Mouse (Mus musculus): ENCODE measurements around the gene Cenpc1. TPM values are rescaled to one million over a fixed set of nuclear protein-coding genes. Genes with fewer than 3 reads are reported as not detected.

Gene Cenpc1
- total and polyA plus RNA-seq, 3 experiments, result 14.1 to 30.6 (median 20.6) TPM

DNA sequence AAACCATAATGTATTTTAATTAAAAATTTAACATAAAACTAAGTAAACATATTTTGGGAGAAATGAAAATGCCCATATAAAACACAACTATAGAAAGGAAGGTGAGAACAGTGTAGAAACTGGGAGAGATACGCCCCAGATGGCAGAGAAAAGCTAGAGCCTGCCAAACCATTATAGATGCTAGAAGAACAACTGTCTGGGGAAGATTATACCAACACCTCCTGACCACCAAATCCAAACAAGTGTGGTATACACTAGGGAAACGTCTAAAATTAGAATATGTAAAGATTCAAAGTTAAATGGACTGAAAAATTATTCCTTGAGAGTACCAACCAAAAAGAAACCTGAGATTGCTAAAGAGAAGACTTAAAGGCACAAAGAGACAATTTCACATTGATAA, 41.2 kb upstream of the Cenpc1 start:
- H3K4me2 ChIP-seq (ENCODE audit: insufficient read depth, low read depth, poor library complexity, severe bottlenecking), result no peak overlapping the region
- dilution Hi-C loops (cut with MboI; ENCODE audit: extremely low pct_ligation_motif_present, extremely low pct_unique_long_range_greater_than_20kb, low sequenced_read_pairs), result no loop called here

DNA sequence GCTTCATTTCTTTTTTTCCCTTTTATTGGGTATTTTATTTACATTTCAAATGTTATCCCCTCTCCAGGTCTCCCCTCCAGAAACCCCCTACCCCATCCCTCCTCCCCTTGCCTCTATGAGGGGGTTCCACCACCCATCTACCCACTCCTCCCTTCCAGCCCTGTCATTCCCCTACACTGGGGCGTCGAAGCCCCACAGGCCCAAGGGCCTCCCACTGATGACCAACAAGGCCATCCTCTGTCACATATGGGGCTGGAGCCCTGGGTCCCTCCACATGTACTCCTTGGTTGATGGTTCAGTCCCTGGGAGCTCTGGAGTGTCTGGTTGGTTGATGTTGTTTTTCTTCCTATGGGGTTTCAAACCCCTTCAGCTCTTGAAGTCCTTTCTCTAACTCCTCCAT, 36.8 kb upstream of the Cenpc1 start:
- in situ Hi-C loops (cut with MboI; ENCODE audit: low pct_ligation_motif_present, low pct_unique_long_range_greater_than_20kb, low sequenced_read_pairs), result no loop called here
- no peak overlapping the region for H3K4me3 ChIP-seq (replicated peaks in 1 of 3; ENCODE audit: low read depth in 2 of 3, low read length in 2 of 3, poor library complexity in 1 of 3)
- no peak overlapping the region for H3K27ac ChIP-seq (ENCODE audit: insufficient read depth, low read depth)
- H3K9me3 ChIP-seq (replicated peaks; ENCODE audit: low read length), result no peaks in the 10 kb centered on the region
- no peaks in the 10 kb centered on the region for H3K79me2 ChIP-seq (replicated peaks; ENCODE audit: control insufficient read depth, extremely low read depth, insufficient read depth, poor library complexity, severe bottlenecking)
- H3K36me3 ChIP-seq (replicated peaks in 1 of 2; ENCODE audit: control insufficient read depth in 1 of 2, insufficient read depth in 1 of 2, low read length in 1 of 2), result peaks cover 2 to 4% of the 10 kb centered on the region in 2 experiments
- dilution Hi-C loops (cut with MboI; ENCODE audit: extremely low pct_ligation_motif_present, extremely low pct_unique_long_range_greater_than_20kb, low sequenced_read_pairs), result no loop called here
- H3K27me3 ChIP-seq (replicated peaks), result no peaks in the 10 kb centered on the region
- H3K9ac ChIP-seq (ENCODE audit: insufficient read depth, low read depth), result no peak overlapping the region
- H3K4me1 ChIP-seq (ENCODE audit: control insufficient read depth in 1 of 2, insufficient read depth in 2 of 2), result peaks cover 0 to 6% of the 10 kb centered on the region in 2 experiments; a peak in 2 of 4 replicates
- H3K4me2 ChIP-seq (ENCODE audit: insufficient read depth, low read depth, poor library complexity, severe bottlenecking), result no peak overlapping the region
- no peak for TF ChIP-seq POLR2AphosphoS2 (IDR thresholded peaks at IDR 0.05; ENCODE audit: low read depth, low read length)
- no peak for TF ChIP-seq RAD21 (IDR thresholded peaks at IDR 0.05; ENCODE audit: low read depth, low read length)
- no peak for TF ChIP-seq EP300 (IDR thresholded peaks at IDR 0.05; ENCODE audit: low read length)
- TF ChIP-seq POLR2A (IDR thresholded peaks at IDR 0.05; ENCODE audit: low read depth, low read length), result no peak
- no peak for TF ChIP-seq SMC3 (IDR thresholded peaks at IDR 0.05; ENCODE audit: low read depth, low read length)
- TF ChIP-seq JUN (IDR thresholded peaks at IDR 0.05; ENCODE audit: insufficient read depth, low read depth, low read length), result no peak
- no peak for TF ChIP-seq MYC (IDR thresholded peaks at IDR 0.05; ENCODE audit: low read depth, low read length)
- TF ChIP-seq MEF2A (IDR thresholded peaks at IDR 0.05; ENCODE audit: borderline replicate concordance, low read depth, low read length), result no peak
- TF ChIP-seq USF1 (IDR thresholded peaks at IDR 0.05; ENCODE audit: low read depth, low read length), result no peak
- no peak for TF ChIP-seq ELF1 (IDR thresholded peaks at IDR 0.05; ENCODE audit: low read depth, low read length)
- no peak for TF ChIP-seq E2F4 (IDR thresholded peaks at IDR 0.05; ENCODE audit: insufficient replicate concordance, low read depth, low read length)
- TF ChIP-seq MAFK (IDR thresholded peaks at IDR 0.05; ENCODE audit: insufficient replicate concordance, low read length), result no peak
- DNase-seq (ENCODE audit: extremely low read depth), result no peak

More for the DNA sequence above, 41.2 kb upstream of the Cenpc1 start:
- no peak overlapping the region for H3K27ac ChIP-seq (ENCODE audit: insufficient read depth, low read depth)
- in situ Hi-C loops (cut with MboI; ENCODE audit: low pct_ligation_motif_present, low pct_unique_long_range_greater_than_20kb, low sequenced_read_pairs), result no loop called here
- no peaks in the 10 kb centered on the region for H3K79me2 ChIP-seq (replicated peaks; ENCODE audit: control insufficient read depth, extremely low read depth, insufficient read depth, poor library complexity, severe bottlenecking)
- H3K27me3 ChIP-seq (replicated peaks), result no peaks in the 10 kb centered on the region
- no peak for DNase-seq (ENCODE audit: extremely low read depth)
- TF ChIP-seq NELFE (IDR thresholded peaks at IDR 0.05; ENCODE audit: low read depth, low read length) (no peak), ZMIZ1 (IDR thresholded peaks at IDR 0.05; ENCODE audit: low read depth, low read length) (no peak), USF1 (IDR thresholded peaks at IDR 0.05; ENCODE audit: low read depth, low read length) (no peak), CHD1 (IDR thresholded peaks at IDR 0.05; ENCODE audit: low read depth, low read length) (no peak), KAT2A (IDR thresholded peaks at IDR 0.05; ENCODE audit: insufficient replicate concordance, low read length) (no peak), MXI1 (IDR thresholded peaks at IDR 0.05; ENCODE audit: low read depth, low read length) (no peak), BHLHE40 (IDR thresholded peaks at IDR 0.05; ENCODE audit: low read depth, low read length) (no peak), MAFK (IDR thresholded peaks at IDR 0.05; ENCODE audit: insufficient replicate concordance, low read length) (no peak), POLR2A (IDR thresholded peaks at IDR 0.05; ENCODE audit: low read depth, low read length) (no peak), UBTF (IDR thresholded peaks at IDR 0.05; ENCODE audit: low read depth, low read length) (no peak), IRF4 (IDR thresholded peaks at IDR 0.05; ENCODE audit: low read depth, low read length) (no peak), RAD21 (IDR thresholded peaks at IDR 0.05; ENCODE audit: low read depth, low read length) (no peak), EP300 (IDR thresholded peaks at IDR 0.05; ENCODE audit: low read length) (no peak)
- H3K9ac ChIP-seq (ENCODE audit: insufficient read depth, low read depth), result no peak overlapping the region
- no peak overlapping the region for H3K4me3 ChIP-seq (replicated peaks in 1 of 3; ENCODE audit: low read depth in 2 of 3, low read length in 2 of 3, poor library complexity in 1 of 3)
- no peaks in the 10 kb centered on the region for H3K9me3 ChIP-seq (replicated peaks; ENCODE audit: low read length)
- no peaks in the 10 kb centered on the region for H3K4me1 ChIP-seq (ENCODE audit: control insufficient read depth in 1 of 2, insufficient read depth in 2 of 2)
- peaks cover 2 to 16% of the 10 kb centered on the region in 2 experiments for H3K36me3 ChIP-seq (replicated peaks in 1 of 2; ENCODE audit: control insufficient read depth in 1 of 2, insufficient read depth in 1 of 2, low read length in 1 of 2)

Data from CH12.LX (cell line).